Mouse (Mus musculus) heart, embryonic 14.5 days (tissue): ENCODE data around the gene Nudt4. TPM values are rescaled to one million over a fixed set of nuclear protein-coding genes. Genes with fewer than 3 reads are reported as not detected.

Source experiments
- ATAC-seq: fragments of 200-750 bp; cut with Nextera tagmentation; 2 replicates; pipeline ENCODE4 v1.8.0; 2017; ENCODE audit warnings: low read depth, moderate TSS enrichment; ENCODE audit not compliant: insufficient number of reproducible peaks, insufficient read depth, low FRiP score
- H3K27ac ChIP-seq, 2 experiments: fragments of 200-500 bp in 1 of 2; fragments of 300-500 bp in 1 of 2; sonication (generic) in 1 of 2; replicated peaks in 1 of 2; 2 replicates each; pipeline ENCODE4 v1.5.1; 2012 to 2014; ENCODE audit warnings: low read depth in 2 of 2, low read length in 2 of 2, control low read depth in 1 of 2, mild to moderate bottlenecking in 1 of 2, mixed read lengths in 1 of 2; ENCODE audit not compliant: control insufficient read depth in 1 of 2, insufficient read depth in 1 of 2
- H3K27me3 ChIP-seq: fragments of 300-500 bp; sonication (generic); 2 replicates; pipeline ENCODE4 v1.6.1; 2014; ENCODE audit warnings: mild to moderate bottlenecking, low read length, control low read depth; ENCODE audit not compliant: control insufficient read depth, insufficient read depth
- H3K36me3 ChIP-seq: fragments of 300-500 bp; sonication (generic); 2 replicates; pipeline ENCODE4 v1.6.1; 2014; ENCODE audit warnings: mild to moderate bottlenecking, control low read depth, low read length, mixed read lengths; ENCODE audit not compliant: control insufficient read depth, insufficient read depth
- H3K4me1 ChIP-seq, 2 experiments: fragments of 200-500 bp in 1 of 2; fragments of 300-500 bp in 1 of 2; sonication (generic) in 1 of 2; 2 replicates each; pipeline ENCODE4 v1.6.1; 2012 to 2014; ENCODE audit warnings: low read length in 2 of 2, control low read depth in 1 of 2, mixed read lengths in 1 of 2; ENCODE audit not compliant: control insufficient read depth in 2 of 2, insufficient read depth in 2 of 2
- H3K4me2 ChIP-seq: fragments of 300-500 bp; sonication (generic); 2 replicates; pipeline ENCODE4 v1.6.1; 2014; ENCODE audit warnings: mild to moderate bottlenecking, low read length
- H3K4me3 ChIP-seq, 2 experiments: fragments of 200-500 bp in 1 of 2; fragments of 300-500 bp in 1 of 2; sonication (generic) in 1 of 2; 2 replicates each; pipeline ENCODE4 v1.5.1; 2012 to 2014; ENCODE audit warnings: low read length in 2 of 2, mild to moderate bottlenecking in 2 of 2, control low read depth in 1 of 2, low read depth in 1 of 2, moderate library complexity in 1 of 2; ENCODE audit not compliant: control insufficient read depth in 1 of 2, insufficient read depth in 1 of 2
- H3K9ac ChIP-seq: fragments of 300-500 bp; sonication (generic); 2 replicates; pipeline ENCODE4 v1.6.1; 2014; ENCODE audit warnings: mild to moderate bottlenecking, low read length
- H3K9me3 ChIP-seq: fragments of 300-500 bp; sonication (generic); 2 replicates; pipeline ENCODE4 v1.6.1; 2016; ENCODE audit warnings: low read length, control low read depth; ENCODE audit not compliant: control insufficient read depth
- WGBS: fragments of 180-500 bp; shearing (Covaris S2); extraction: QIAGEN DNeasy Blood & Tissue Kit; methylation state at CpG from one replicate; pipeline ENCODE4 v1.1.7; 2014; 5-methylcytosine and 5-hydroxymethylcytosine counted together
- polyA plus RNA-seq: library from polyadenylated mRNA; unstranded; fragments of >200 nt; fragmentation: Nextera tagmentation; extraction: Ambion mirVana; gene quantifications from 2 replicates; pipeline ENCODE4 v1.2.1, GENCODE M21; 2014

The Nudt4 gene
- polyA plus RNA-seq, 1 experiment from 2014 or later: 101 TPM

DNA sequence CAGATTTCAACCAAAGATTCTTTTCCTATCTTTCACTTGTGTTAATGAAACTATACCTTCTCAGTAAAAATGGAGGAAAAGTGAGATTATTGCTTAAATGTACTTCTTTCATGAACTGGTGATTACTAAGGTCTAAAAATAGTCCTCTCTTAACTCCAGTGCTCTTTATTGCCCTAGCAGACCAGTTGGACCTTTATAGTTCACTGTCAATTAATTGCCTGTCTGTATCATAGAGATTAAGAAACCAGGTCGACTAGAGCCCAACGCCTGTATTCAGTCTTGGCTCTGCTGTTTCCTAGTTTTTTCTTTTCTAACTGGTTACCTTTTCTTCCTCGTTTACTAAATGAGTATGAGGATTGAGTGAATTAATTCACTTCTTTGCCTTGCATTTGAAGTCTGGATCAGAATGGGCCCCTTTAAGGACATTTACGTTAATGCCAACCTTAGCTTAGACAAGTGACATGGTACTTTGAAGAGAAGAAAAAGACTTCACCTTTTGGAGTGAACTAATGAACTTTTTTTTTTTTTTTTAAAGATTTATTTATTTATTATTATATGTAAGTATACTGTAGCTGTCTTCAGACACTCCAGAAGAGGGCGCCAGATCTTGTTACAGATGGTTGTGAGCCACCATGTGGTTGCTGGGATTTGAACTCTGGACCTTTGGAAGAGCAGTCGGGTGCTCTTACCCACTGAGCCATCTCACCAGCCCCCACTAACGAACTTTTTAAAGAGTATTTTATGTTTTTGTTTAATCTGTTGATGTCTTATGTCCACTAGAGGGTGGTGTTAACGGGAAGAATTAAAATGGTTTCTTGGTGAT is 28.3 kb downstream of the Nudt4 start:
- no peak overlapping the region for H3K9ac ChIP-seq
- H3K27ac ChIP-seq: no peak overlapping the region; a peak in 1 of 4 replicates
- no peaks in the 10 kb centered on the region for H3K27me3 ChIP-seq
- peaks cover 7 to 54% of the 10 kb centered on the region in 2 experiments for H3K4me1 ChIP-seq
- WGBS: 73% methylated on average over 7 of the region's 8 CpGs
- no peak for ATAC-seq
- H3K36me3 ChIP-seq: no peaks in the 10 kb centered on the region
- no peaks in the 10 kb centered on the region for H3K9me3 ChIP-seq
- no peak overlapping the region for H3K4me3 ChIP-seq
- H3K4me2 ChIP-seq: no peak overlapping the region

DNA sequence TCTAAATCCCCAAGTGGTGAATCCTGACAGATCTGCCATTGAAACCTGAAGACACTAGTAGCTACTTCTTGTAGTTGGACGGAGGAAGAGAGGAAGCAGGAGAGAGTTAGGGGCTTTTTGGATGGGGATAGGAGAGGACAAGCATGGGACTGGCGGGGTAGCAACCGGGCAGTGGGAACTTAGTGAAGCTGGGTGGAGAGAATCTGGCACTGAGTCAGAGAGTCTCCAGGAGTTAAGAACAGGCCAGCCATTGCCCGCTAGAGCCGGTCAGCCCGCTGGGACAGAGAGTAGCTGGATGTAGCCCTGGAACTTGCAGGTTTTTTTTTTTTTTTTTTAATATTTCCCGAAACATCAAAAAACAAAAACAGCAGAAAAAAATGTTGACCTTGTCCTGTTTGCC is 30.6 kb downstream of the Nudt4 start:
- H3K4me2 ChIP-seq: no peak overlapping the region
- peak overlapping the region in 1 of 2 experiments; percentile 29; a peak in 1 of 4 replicates for H3K27ac ChIP-seq
- ATAC-seq: no peak
- no peaks in the 10 kb centered on the region for H3K9me3 ChIP-seq
- no peaks in the 10 kb centered on the region for H3K36me3 ChIP-seq
- WGBS: 77% methylated on average over 7 of the region's 7 CpGs
- no peaks in the 10 kb centered on the region for H3K27me3 ChIP-seq
- peaks cover 5 to 49% of the 10 kb centered on the region in 2 experiments for H3K4me1 ChIP-seq
- H3K4me3 ChIP-seq: no peak overlapping the region
- H3K9ac ChIP-seq: no peak overlapping the region

DNA sequence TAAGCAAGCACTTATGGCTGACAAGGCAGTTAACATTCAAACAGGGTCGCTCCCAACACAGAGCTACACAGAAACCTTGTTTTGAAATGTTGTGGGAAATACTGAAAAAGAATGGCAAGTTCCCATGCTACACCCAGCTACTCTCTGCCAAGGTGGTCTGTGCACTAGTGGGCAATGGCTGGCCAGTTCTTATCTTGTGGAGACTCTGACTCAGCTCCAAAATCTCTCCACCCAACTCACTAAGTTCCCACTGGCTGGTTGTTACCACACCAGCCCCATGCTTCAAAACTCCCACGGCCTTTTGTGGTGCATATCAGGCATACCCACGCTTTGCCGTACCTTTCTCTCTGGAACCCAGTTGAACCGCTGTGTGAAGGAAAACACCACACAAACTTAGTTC is 31.0 kb downstream of the Nudt4 start:
- peak overlapping the region; percentile 24 to 29; a peak in 3 of 4 replicates for H3K27ac ChIP-seq
- H3K9me3 ChIP-seq: no peaks in the 10 kb centered on the region
- H3K9ac ChIP-seq: no peak overlapping the region
- no peak overlapping the region for H3K4me3 ChIP-seq
- H3K4me2 ChIP-seq: no peak overlapping the region
- no peak for ATAC-seq
- peaks cover 5 to 47% of the 10 kb centered on the region in 2 experiments for H3K4me1 ChIP-seq
- WGBS: 65% methylated on average over 5 of the region's 5 CpGs
- H3K27me3 ChIP-seq: no peaks in the 10 kb centered on the region
- H3K36me3 ChIP-seq: no peaks in the 10 kb centered on the region

DNA sequence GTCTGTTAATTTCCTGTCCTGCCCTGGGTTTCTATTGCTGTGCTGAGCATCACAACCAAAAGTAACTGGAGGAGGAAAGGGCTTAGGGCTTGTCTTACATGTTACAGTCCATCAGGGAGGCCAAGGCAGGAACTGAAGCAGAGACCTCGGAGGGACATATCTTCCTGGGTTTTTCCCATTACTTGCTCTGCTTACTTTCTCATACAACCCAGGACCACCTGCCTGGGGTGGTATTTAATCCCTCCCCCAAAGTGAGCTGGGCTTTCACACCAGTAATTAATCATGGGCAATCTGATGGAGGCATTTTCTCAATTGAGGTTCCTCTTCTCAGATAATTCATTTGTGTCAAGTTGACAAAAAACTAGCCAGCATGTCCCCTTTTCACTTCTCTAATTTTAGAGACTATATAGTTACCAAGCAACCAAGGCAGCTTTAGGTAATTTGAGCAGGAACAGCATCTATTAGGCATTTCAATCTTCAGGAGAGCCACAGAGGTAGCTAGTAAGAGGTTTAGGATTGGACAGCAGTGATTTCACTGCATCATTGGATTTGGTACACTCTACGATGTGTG is 33.3 kb downstream of the Nudt4 start:
- H3K27ac ChIP-seq: no peak overlapping the region
- no peak for ATAC-seq
- H3K4me3 ChIP-seq: no peak overlapping the region
- no peaks in the 10 kb centered on the region for H3K36me3 ChIP-seq
- no peak overlapping the region for H3K9ac ChIP-seq
- no peak overlapping the region for H3K4me2 ChIP-seq
- WGBS: 76% methylated on average over 2 of the region's 2 CpGs
- H3K4me1 ChIP-seq: peaks cover 7 to 52% of the 10 kb centered on the region in 2 experiments
- no peaks in the 10 kb centered on the region for H3K27me3 ChIP-seq
- no peaks in the 10 kb centered on the region for H3K9me3 ChIP-seq

DNA sequence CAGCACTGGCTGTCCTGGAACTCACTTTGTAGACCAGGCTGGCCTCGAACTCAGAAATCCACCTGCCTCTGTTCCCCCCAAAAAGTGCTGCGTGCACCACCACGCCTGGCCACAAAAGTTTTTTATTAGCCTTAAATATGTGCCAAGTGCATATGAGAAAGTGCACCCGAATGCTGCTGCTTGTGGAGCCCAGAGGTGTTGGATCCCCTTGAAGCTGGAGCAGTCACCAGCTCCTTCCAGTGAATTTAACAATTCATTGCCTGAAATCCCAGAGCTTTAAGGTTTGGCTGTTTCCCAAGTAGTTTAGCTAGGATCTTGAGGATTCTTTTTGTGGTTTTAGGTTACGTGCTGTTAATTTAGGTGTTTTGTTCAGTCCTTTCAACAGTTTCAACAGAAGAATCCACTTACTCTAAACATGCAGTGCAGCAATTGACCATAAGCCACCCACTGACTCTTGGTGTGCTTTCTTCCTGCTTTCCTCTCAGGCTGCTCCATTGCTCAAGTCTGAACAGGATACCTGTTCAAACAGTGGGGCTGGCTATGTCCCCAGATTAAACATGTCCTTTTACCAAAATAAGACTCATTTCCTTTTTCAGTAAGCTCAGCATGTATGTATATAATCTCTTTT is 37.3 kb downstream of the Nudt4 start:
- H3K4me1 ChIP-seq: peaks cover 2 to 26% of the 10 kb centered on the region in 2 experiments; a peak in 3 of 4 replicates
- H3K4me2 ChIP-seq: no peak overlapping the region
- peak overlapping the region; percentile 16 to 37; a peak in 2 of 4 replicates for H3K27ac ChIP-seq
- no peak for ATAC-seq
- 83% methylated on average over 5 of the region's 5 CpGs for WGBS
- H3K36me3 ChIP-seq: 0 out of 2 replicates have a peak, but pooled peaks cover 4% of the 10 kb centered on the region
- no peak overlapping the region for H3K4me3 ChIP-seq
- no peaks in the 10 kb centered on the region for H3K9me3 ChIP-seq
- H3K27me3 ChIP-seq: no peaks in the 10 kb centered on the region
- H3K9ac ChIP-seq: no peak overlapping the region

DNA sequence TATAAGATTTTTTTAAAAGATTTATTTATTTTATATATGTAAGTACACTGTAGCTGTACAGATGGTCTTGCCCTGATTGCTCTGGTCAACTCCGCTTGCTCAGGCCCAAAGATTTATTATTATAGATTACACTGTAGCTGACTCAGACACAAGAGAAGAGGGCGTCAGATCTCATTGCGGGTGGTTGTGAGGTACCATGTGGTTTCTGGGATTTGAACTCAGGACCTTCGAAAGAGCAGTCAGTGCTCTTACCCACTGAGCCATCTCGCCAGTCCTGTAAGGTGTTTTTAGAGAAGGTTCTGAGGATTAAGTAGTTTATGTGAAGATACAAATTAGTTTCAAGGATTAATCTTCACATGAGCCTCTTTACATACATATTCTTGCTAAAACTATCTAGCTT is 38.1 kb downstream of the Nudt4 start:
- no peak overlapping the region for H3K4me2 ChIP-seq
- no peaks in the 10 kb centered on the region for H3K9me3 ChIP-seq
- no peaks in the 10 kb centered on the region for H3K27me3 ChIP-seq
- 94% methylated on average over 5 of the region's 5 CpGs for WGBS
- H3K27ac ChIP-seq: no peak overlapping the region
- H3K36me3 ChIP-seq: 0 out of 2 replicates have a peak, but pooled peaks cover 4% of the 10 kb centered on the region
- H3K4me1 ChIP-seq: peaks cover 2 to 26% of the 10 kb centered on the region in 2 experiments; a peak in 3 of 4 replicates
- no peak for ATAC-seq
- no peak overlapping the region for H3K4me3 ChIP-seq
- H3K9ac ChIP-seq: no peak overlapping the region

DNA sequence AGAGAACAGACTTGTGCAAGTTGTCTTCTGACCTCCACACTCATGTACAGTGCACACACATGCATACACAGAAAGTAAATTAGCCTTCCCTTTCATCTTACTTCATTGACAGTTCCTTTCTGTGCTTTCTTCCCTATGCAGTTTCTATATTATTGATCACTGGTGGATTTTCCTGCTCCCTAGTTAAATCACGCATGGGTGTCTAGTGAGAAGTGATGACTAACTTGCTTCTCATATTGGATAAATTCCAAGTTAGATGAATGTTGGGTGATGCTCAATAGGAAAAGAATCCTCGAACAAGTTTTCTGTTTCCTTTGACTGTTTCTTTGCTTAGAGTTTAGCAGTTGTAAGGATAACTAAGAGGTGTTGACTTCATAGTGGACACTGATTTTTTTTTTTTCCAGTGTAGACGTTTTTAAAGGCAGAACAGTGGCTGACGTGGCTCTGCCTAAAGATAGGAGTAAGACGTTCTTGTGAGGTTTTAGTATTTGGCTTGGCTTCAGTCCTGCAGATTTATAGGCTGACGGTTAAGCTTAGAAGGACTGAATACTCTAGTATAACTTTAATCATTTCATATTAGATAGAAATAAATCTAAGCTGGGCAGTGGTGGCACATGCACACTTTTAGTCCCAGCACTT is 38.8 kb downstream of the Nudt4 start:
- H3K4me2 ChIP-seq: no peak overlapping the region
- H3K4me3 ChIP-seq: no peak overlapping the region
- peaks cover 2 to 23% of the 10 kb centered on the region in 2 experiments; a peak in 3 of 4 replicates for H3K4me1 ChIP-seq
- no peak for ATAC-seq
- H3K36me3 ChIP-seq: 0 out of 2 replicates have a peak, but pooled peaks cover 4% of the 10 kb centered on the region
- no peak overlapping the region for H3K27ac ChIP-seq
- 51% methylated on average over 6 of the region's 6 CpGs for WGBS
- H3K9ac ChIP-seq: no peak overlapping the region
- no peaks in the 10 kb centered on the region for H3K27me3 ChIP-seq
- H3K9me3 ChIP-seq: no peaks in the 10 kb centered on the region
